Comparison of ENCODE assay signal across 7 mouse cellular contexts in the genomic region with DNA sequence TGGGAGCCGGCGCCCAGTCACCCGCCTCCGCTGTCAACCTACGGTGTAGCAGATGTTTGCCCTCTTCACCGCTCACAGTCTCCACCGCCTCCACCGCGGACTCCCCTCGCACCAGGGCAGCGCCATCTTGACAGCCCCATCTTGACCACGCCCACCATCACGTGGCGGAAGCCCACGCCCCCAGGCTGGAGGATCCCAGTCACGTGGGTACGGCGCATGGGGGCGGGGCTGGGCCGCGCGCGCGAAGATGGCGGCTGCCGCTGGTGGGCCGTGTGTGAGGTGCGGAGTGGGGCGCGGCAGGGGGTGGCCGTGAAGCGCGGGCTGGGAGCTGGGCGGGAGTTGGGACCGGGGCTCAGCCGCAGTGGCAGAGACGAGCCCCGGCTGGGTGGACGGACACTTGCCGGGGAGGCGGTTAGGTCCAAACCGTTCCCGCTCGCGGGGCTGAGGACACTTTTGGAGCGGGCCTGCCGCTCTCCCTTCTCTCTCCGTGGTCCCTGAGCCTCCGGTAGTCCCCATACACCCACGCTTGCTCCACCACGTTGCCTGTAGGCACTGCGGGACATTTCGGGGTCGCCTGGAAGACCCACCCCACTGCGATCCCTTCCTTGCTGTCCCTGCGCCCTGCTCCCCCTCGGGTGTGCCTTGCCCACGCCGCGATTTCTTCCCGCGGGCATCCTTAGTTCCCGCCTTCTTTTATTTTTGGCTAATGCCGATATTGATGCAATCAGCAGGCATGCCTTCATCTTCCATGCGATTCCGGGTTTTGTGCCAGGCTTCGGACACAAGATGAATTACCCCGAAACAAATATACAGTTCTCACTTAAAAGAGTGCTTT. TPM values are rescaled to one million over a fixed set of nuclear protein-coding genes. Genes with fewer than 3 reads are reported as not detected.
DNase-seq lines count a peak whose midpoint lies in the region; ATAC-seq and TF ChIP-seq lines count a peak whose summit lies in the region.

TSS of gene Dolk (minus strand) at position 143 of the 835 bp plus-strand sequence.
TSS of gene Nup188 (plus strand) at position 206 of the 835 bp plus-strand sequence.

- no peaks in the 10 kb centered on the region for H3K9me3 ChIP-seq in embryonic facial prominence, embryonic 12.5 days
- no peaks in the 10 kb centered on the region for H3K9me3 ChIP-seq in limb, embryonic 12.5 days
- H3K9me3 ChIP-seq in midbrain, embryonic 15.5 days = no peaks in the 10 kb centered on the region

- H3K4me3 ChIP-seq in embryonic facial prominence, embryonic 12.5 days = peak within 1 kb of the TSS; percentile 99
- peak within 1 kb of the TSS; percentile 89 for H3K4me3 ChIP-seq in kidney, adult 2 months (ENCODE audit: insufficient read depth, low read depth, low read length)
- peak within 1 kb of the TSS; percentile 95 for H3K4me3 ChIP-seq in limb, embryonic 12.5 days (replicated peaks)
- H3K4me3 ChIP-seq in midbrain, embryonic 15.5 days = peak within 1 kb of the TSS; percentile 94
- H3K4me3 ChIP-seq in spleen, adult 2 months (ENCODE audit: extremely low read depth, insufficient read depth, insufficient read length) = peak within 1 kb of the TSS; percentile 99

- H3K4me2 ChIP-seq in embryonic facial prominence, embryonic 12.5 days (replicated peaks) = peak within 1 kb of the TSS; percentile 96
- H3K4me2 ChIP-seq in limb, embryonic 12.5 days = peak within 1 kb of the TSS; percentile 95
- H3K4me2 ChIP-seq in midbrain, embryonic 15.5 days = peak within 1 kb of the TSS; percentile 99

- no peaks in the 10 kb centered on the region for H3K27me3 ChIP-seq in embryonic facial prominence, embryonic 12.5 days
- no peaks in the 10 kb centered on the region for H3K27me3 ChIP-seq in kidney, adult 2 months (replicated peaks; ENCODE audit: control insufficient read depth, insufficient read depth, low read length)
- no peaks in the 10 kb centered on the region for H3K27me3 ChIP-seq in limb, embryonic 12.5 days
- no peaks in the 10 kb centered on the region for H3K27me3 ChIP-seq in midbrain, embryonic 15.5 days (replicated peaks)
- no peaks in the 10 kb centered on the region for H3K27me3 ChIP-seq in spleen, adult 2 months (ENCODE audit: control insufficient read depth, insufficient read depth, low read length)

- peak; percentile 85 for ATAC-seq in embryonic facial prominence, embryonic 12.5 days (ENCODE audit: insufficient number of reproducible peaks, insufficient read depth, low FRiP score, low TSS enrichment)
- ATAC-seq in limb, embryonic 12.5 days (ENCODE audit: insufficient number of reproducible peaks, insufficient read depth, low FRiP score, low TSS enrichment, low read depth) = peak; percentile 90
- ATAC-seq in midbrain, embryonic 15.5 days (replicated peaks) = peak; percentile 94

- peak; percentile 66 for TF ChIP-seq POLR2A in kidney, adult 2 months (IDR thresholded peaks at IDR 0.05; ENCODE audit: low read depth, low read length)
- TF ChIP-seq POLR2A in spleen, adult 2 months (IDR thresholded peaks at IDR 0.05; ENCODE audit: low read depth, low read length) = peak; percentile 75

- H3K4me1 ChIP-seq in embryonic facial prominence, embryonic 12.5 days = peaks cover 18% of the 10 kb centered on the region
- H3K4me1 ChIP-seq in kidney, adult 2 months (ENCODE audit: control insufficient read depth, insufficient read depth, low read length) = peaks cover 10% of the 10 kb centered on the region
- H3K4me1 ChIP-seq in limb, embryonic 12.5 days (replicated peaks) = peaks cover 20% of the 10 kb centered on the region
- peaks cover 30% of the 10 kb centered on the region for H3K4me1 ChIP-seq in midbrain, embryonic 15.5 days
- peaks cover 11% of the 10 kb centered on the region; the same call in 1 of the 2 replicates for H3K4me1 ChIP-seq in spleen, adult 2 months (ENCODE audit: control insufficient read depth, insufficient read depth, insufficient read length)

- no peak for TF ChIP-seq CTCF in kidney, adult 2 months (conservative IDR thresholded peaks at IDR 0.05; ENCODE audit: insufficient read depth, insufficient read length, low read depth, low read length)
- no peak for TF ChIP-seq CTCF in spleen, adult 2 months (IDR thresholded peaks at IDR 0.05; ENCODE audit: extremely low read depth, insufficient read depth, insufficient read length, insufficient replicate concordance)

- 0 out of 2 replicates have a peak, but pooled peaks cover 4% of the 10 kb centered on the region for H3K36me3 ChIP-seq in embryonic facial prominence, embryonic 12.5 days
- no peaks in the 10 kb centered on the region for H3K36me3 ChIP-seq in kidney, adult 2 months (ENCODE audit: control insufficient read depth, insufficient read depth, low read length)
- peaks cover 11% of the 10 kb centered on the region; the same call in 1 of the 2 replicates for H3K36me3 ChIP-seq in limb, embryonic 12.5 days
- no peaks in the 10 kb centered on the region for H3K36me3 ChIP-seq in midbrain, embryonic 15.5 days (replicated peaks)
- no peaks in the 10 kb centered on the region for H3K36me3 ChIP-seq in spleen, adult 2 months (ENCODE audit: control insufficient read depth, insufficient read depth, low read length)

- peak within 1 kb of the TSS; percentile 91 for H3K9ac ChIP-seq in embryonic facial prominence, embryonic 12.5 days
- peak within 1 kb of the TSS; percentile 91 for H3K9ac ChIP-seq in limb, embryonic 12.5 days (replicated peaks)
- H3K9ac ChIP-seq in midbrain, embryonic 15.5 days = peak within 1 kb of the TSS; percentile 83

- peak; percentile 99 for DNase-seq in adrenal gland, postnatal 25 days
- DNase-seq in heart, adult 18-20 months = peak; percentile 96 to 98
- DNase-seq in kidney, adult 2 months = peak; percentile 97
- peak; percentile 84 to 97 for DNase-seq in spleen, adult 2 months (ENCODE audit: low read depth in 1 of 2, low spot score in 2 of 2)

- H3K27ac ChIP-seq in embryonic facial prominence, embryonic 12.5 days = peak within 1 kb of the TSS; percentile 74
- H3K27ac ChIP-seq in kidney, adult 2 months (ENCODE audit: insufficient read depth, low read depth, low read length) = peak within 1 kb of the TSS; percentile 2; the same call in 1 of the 2 replicates
- H3K27ac ChIP-seq in limb, embryonic 12.5 days = peak within 1 kb of the TSS; percentile 72
- H3K27ac ChIP-seq in midbrain, embryonic 15.5 days = peak within 1 kb of the TSS; percentile 76
- peak within 1 kb of the TSS; percentile 39; the same call in 1 of the 2 replicates for H3K27ac ChIP-seq in spleen, adult 2 months (ENCODE audit: insufficient read depth, low read length)

- WGBS in embryonic facial prominence, embryonic 12.5 days = under 1% methylated on average over 62 of the region's 68 CpGs
- WGBS in kidney, adult 2 months = under 1% methylated on average over 66 of the region's 68 CpGs
- WGBS in limb, embryonic 12.5 days = under 1% methylated on average over 67 of the region's 68 CpGs
- WGBS in midbrain, embryonic 15.5 days = under 1% methylated on average over 65 of the region's 68 CpGs
- WGBS in spleen, adult 2 months = under 1% methylated on average over 66 of the region's 68 CpGs

RNA-seq across cellular contexts. Expression of gene Dolk, which starts in this region (rescaled TPM):
- 39.7 and 47.3 TPM in 2 replicates for total RNA-seq in adrenal gland, postnatal 25 days (2021)
- 29.6 and 31.0 TPM in 2 replicates for polyA plus RNA-seq in embryonic facial prominence, embryonic 12.5 days (2016; fragmentation: Nextera tagmentation; extraction: Ambion mirVana)
- total RNA-seq in heart, adult 18-20 months (2021) = 10 to 100 TPM; 23.4 to 25.5 TPM
- polyA plus RNA-seq in kidney, adult 2 months (2012; rRNA removed) = 29.6 and 32.4 TPM in 2 replicates
- polyA plus RNA-seq in limb, embryonic 12.5 days (2016; fragmentation: Nextera tagmentation; extraction: Ambion mirVana) = 27.7 and 28.7 TPM in 2 replicates
- 40.7 TPM in 2 replicates for polyA plus RNA-seq in midbrain, embryonic 15.5 days (2015; fragmentation: Nextera tagmentation; extraction: Ambion mirVana)
- 11.0 and 11.6 TPM in 2 replicates for polyA plus RNA-seq in spleen, adult 2 months (2012; rRNA removed)

RNA-seq across cellular contexts. Expression of gene Nup188, which starts in this region (rescaled TPM):
- 38.0 and 38.9 TPM in 2 replicates for total RNA-seq in adrenal gland, postnatal 25 days (2021)
- polyA plus RNA-seq in embryonic facial prominence, embryonic 12.5 days (2016; fragmentation: Nextera tagmentation; extraction: Ambion mirVana) = 37.2 and 37.4 TPM in 2 replicates
- 10 to 100 TPM; 19.5 to 20.7 TPM for total RNA-seq in heart, adult 18-20 months (2021)
- polyA plus RNA-seq in kidney, adult 2 months (2012; rRNA removed) = 17.5 and 18.7 TPM in 2 replicates
- 32.0 and 41.4 TPM in 2 replicates for polyA plus RNA-seq in limb, embryonic 12.5 days (2016; fragmentation: Nextera tagmentation; extraction: Ambion mirVana)
- 22.6 and 22.7 TPM in 2 replicates for polyA plus RNA-seq in midbrain, embryonic 15.5 days (2015; fragmentation: Nextera tagmentation; extraction: Ambion mirVana)
- 32.4 and 45.2 TPM in 2 replicates for polyA plus RNA-seq in spleen, adult 2 months (2012; rRNA removed)

Comparison
In these comparisons a context has a peak if more than half of its experiments do, and no peak if none do; other contexts are left out.
1. Peak in every context shown above with its lines: DNase-seq, ATAC-seq, H3K4me3 ChIP-seq and H3K27ac ChIP-seq.
2. H3K27ac ChIP-seq: peak in every context shown above with its lines; median percentile 76 in midbrain, embryonic 15.5 days; 74 in embryonic facial prominence, embryonic 12.5 days; 72 in limb, embryonic 12.5 days; 39 in spleen, adult 2 months; 2 in kidney, adult 2 months.